Mouse (Mus musculus): Measurements from ENCODE around the gene Naa16.

Naa16 gene

DNA sequence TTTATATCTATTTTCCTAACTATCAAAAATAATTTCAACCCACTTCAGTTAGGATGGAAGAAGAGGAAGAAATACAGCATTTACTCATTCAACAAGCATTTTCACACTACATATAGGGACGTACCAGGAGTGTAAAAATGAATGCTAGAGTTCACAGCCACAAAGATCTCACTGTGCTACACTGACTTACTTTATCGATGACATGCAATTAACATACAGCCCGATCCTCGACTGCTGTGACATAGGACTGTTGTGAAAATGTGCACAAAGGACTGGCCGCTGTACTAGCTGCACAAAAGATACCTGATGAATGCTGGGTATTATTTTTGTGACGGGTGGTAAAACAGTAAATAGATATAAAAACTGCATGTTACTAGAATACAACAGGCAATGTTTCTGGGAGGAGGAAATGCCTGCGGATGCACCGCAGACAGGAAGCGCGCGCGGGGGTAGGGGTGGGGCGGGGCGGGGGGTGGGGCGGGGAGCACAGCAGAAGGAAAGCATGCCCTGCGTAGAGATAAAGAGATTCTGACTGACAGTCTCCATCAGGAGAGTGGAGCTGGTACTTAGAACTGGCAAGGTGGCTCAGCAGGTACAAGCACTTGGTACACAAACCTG lies 59.5 kb downstream of the Naa16 start:
- no peak for DNase-seq (ENCODE audit: low read depth)

- DNase-seq (ENCODE audit: low read depth) = no peak
Measured at GRCm38 (mm10) chr14:79327033-79327432, 63.5 kb downstream of the Naa16 start.

- no peak for DNase-seq (ENCODE audit: low read depth)
Measured at GRCm38 (mm10) chr14:79324112-79324840, 66.3 kb downstream of the Naa16 start.

GRCm38 (mm10) chr14:79321881-79322280 lies 68.7 kb downstream of the Naa16 start:
- DNase-seq (ENCODE audit: low read depth) = no peak

DNA sequence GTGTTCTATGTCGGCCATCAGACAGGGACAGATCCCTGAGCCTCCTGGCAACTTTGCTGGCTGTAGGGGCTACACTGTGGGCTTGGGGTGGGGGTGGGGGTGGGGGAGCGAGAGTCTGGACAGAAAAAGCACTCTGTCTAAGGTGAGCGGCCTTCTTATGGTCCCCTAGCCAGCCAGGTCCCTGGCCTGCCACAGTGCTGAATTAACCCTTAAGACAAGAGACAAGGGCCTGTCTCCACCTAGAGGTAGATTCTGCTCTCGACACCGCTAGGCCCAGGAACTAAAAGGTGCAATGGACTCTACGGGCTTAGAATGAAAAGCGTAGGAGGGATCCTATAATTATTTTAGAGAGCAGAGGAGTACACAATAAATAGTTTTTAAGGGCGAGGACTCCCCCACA lies 69.4 kb downstream of the Naa16 start:
- DNase-seq (ENCODE audit: low read depth) = no peak

DNA sequence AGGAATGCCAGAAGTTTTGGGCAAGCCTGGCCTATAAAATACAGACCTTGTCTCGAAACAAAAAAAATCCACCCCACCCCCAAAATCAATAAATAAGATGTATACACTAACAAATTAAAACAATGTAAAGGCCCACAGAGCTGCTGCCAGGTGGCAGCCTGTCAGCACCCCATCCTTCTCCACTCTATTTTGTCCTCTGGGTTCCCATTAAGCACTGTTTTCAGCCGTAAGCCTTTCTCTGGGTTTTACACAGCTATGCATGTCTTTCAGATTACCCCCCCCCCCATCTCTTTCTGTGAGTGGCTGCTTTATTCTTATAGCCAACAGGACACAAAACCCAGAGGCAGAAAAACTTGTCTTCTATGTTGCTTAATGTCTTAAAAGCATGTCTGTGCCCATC lies 73.0 kb downstream of the Naa16 start:
- DNase-seq (ENCODE audit: low read depth) = no peak

DNA sequence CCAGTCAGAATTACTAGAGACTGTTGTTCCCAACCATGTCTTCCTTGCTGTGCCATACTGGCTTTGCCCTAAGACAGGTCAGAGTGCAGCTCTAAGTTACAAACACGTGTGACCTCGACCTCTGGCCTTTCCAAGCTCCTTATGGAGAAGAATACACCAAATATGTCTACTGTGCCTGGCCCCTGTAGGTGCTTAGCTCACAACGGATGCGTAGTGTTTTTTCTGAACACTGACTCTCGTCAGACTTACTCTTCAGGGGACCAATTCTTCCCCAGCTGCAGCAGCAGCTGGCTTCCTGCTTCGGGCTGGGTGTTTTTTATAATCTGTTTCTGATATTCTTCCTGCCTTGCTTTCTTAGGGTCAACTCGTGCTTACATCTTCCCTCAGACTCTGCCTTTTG lies 74.7 kb downstream of the Naa16 start:
- no peak for DNase-seq (ENCODE audit: low read depth)

- DNase-seq (ENCODE audit: low read depth) = no peak
Measured at GRCm38 (mm10) chr14:79314245-79315010, 76.2 kb downstream of the Naa16 start.

GRCm38 (mm10) chr14:79313439-79314175 lies 77.0 kb downstream of the Naa16 start:
- DNase-seq (ENCODE audit: low read depth) = no peak

DNA sequence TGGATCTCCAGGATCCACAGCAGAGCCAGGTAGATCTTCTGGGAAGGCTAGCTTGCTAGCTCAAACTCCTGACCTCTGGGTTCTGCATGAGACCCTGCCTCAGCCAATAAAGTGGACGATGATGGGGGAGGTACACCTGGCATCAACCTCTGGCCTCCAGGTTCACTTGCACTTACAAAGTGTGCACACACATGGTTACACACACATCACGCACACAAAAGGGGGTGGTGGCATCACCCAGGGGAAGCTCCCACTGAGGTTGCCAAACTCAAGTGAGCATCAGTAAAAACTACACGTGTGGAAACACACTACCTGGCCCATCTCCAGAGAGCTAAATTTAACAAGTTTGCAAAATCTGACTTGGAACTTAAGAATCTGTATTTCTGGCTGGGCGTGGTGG lies 77.9 kb downstream of the Naa16 start:
- no peak for DNase-seq (ENCODE audit: low read depth)

DNA sequence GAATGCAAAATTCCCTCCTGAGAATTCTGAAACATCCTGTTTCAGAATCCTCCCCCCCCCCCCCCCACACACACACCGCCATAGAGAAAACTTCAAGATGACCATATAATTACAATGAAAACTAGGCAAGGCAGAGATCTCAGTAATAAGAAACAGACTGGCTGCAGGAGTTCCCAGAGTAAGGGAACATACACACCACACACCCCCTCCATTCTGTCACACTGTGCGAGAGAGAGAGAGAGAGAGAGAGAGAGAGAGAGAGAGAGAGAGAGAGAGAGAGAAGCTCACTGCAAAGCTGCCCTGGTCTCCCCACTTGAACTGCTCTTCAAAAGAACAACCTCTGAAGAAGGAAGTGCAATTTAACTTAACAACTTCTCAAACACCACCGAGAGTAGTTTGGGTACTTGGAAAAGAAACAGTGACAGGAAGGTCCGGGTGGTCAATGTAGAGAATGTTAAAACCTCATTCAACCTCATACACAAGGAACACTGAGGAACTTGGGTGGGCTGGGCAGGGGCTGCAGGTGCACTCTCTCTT lies 78.6 kb downstream of the Naa16 start:
- no peak for DNase-seq (ENCODE audit: low read depth)

GRCm38 (mm10) chr14:79309115-79309514 lies 81.5 kb downstream of the Naa16 start:
- DNase-seq (ENCODE audit: low read depth) = no peak

DNA sequence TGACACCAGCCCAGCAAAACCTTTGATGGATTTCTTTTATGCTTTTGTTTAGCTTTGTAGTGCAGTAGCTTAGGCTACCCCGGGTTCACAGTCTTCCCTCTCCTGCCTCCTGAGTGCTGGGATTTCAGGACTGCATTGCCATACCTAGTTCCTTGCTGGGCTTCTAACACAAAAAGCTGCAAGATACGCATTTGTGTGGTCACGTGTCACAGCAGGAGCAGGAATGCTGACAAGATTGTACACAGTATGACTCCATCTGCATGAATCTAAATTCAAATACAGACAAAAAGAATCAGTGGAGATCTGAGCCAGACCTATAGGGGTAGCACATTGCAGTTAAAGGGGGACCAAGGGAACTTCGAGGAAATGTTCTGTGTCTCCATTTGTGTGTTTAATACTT lies 82.2 kb downstream of the Naa16 start:
- no peak for DNase-seq (ENCODE audit: low read depth)

DNA sequence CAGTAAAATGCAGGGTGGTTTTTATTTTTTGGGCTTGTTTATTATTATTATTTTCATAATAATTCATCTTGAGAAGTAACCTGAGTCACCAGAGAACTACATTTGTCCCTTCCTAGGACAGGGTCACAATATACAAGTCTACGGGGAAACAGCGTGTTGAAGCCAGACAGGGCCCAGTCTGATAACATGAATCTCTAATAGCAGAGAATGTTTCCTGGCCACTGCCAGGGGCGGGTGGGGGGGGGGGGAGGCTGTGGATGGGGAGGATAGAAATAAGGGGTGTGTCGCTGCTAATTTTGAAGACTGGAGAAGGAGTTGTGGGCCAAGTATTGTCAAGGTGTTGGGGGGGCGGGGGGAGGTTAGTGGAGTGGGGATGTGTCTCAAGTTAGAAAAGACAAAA lies 82.7 kb downstream of the Naa16 start:
- no peak for DNase-seq (ENCODE audit: low read depth)

- no peak for DNase-seq (ENCODE audit: low read depth)
Measured at GRCm38 (mm10) chr14:79307138-79307537, 83.4 kb downstream of the Naa16 start.

- no peak for DNase-seq (ENCODE audit: low read depth)
Measured at GRCm38 (mm10) chr14:79304873-79305464, 85.6 kb downstream of the Naa16 start.

GRCm38 (mm10) chr14:79303150-79303549 lies 87.4 kb downstream of the Naa16 start:
- DNase-seq (ENCODE audit: low read depth) = no peak

- DNase-seq (ENCODE audit: low read depth) = peak; percentile 93
Measured at GRCm38 (mm10) chr14:79301466-79301875, 89.1 kb downstream of the Naa16 start, which contains the start of gene Rgcc. TSS of gene Rgcc (minus strand) at chr14:79301645.

GRCm38 (mm10) chr14:79300641-79301350 lies 89.8 kb downstream of the Naa16 start:
- DNase-seq (ENCODE audit: low read depth) = no peak

- no peak for DNase-seq (ENCODE audit: low read depth)
Measured at GRCm38 (mm10) chr14:79299796-79300195, 90.8 kb downstream of the Naa16 start.

DNA sequence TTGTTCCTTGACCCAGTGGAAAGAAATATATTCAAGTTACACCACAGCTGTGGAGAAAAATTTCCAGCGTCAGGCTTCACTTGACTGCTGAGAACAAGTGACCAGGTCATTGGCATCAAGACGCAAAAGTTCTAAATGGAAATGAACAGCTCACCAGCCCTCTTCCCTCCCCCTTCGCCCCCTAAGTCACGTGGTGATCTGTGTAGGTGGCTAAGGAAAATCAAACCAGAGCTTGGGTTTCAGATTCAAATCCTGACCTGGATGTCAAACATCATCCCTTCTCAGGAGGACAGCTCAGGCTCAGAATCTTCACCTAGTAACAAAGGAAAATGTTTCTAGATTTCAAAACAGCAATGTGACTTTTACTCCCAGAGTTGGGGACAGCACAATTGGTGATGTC lies 91.3 kb downstream of the Naa16 start:
- DNase-seq (ENCODE audit: low read depth) = no peak

All from c-Kit-positive CD71-negative TER-119-negative erythroid progenitor cells, embryonic 14.5 days (primary cell).